Mouse (Mus musculus) T-helper 1 cell (primary cell): ENCODE measurements around the gene Tle2.

Experiments
- in situ Hi-C: fragments of 300-600 bp; cut with MboI, MseI; formaldehyde crosslinking; loops from one replicate; pipeline ENCODE4 v1.15.1; 2025; ENCODE audit warnings: high pct_unique_total_duplicates

Gene Tle2

DNA sequence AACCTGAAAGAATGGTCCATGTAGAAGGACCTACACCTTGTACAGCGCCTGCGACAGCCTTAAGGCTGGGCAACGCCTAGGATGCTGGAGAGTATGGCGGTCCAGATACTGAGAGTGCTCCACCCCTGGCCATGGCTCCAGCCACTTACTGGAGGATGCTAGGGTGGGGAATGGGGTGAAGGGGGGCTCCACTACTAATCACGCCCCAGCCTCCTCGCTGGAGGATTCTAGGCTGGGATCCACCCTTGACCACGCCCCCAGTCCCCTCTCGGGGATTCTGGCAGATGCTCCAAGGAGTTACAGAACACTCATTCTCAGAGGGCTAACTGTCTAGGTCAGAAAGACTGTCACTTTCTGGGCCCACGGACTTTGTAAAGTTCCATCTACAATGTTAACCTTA, 1.4 kb upstream of the Tle2 start:
- in situ Hi-C loops, result no loop called here

GRCm38 (mm10) chr10:81575208-81575631, 859 bp downstream of the Tle2 start:
- in situ Hi-C loops, result no loop called here

DNA sequence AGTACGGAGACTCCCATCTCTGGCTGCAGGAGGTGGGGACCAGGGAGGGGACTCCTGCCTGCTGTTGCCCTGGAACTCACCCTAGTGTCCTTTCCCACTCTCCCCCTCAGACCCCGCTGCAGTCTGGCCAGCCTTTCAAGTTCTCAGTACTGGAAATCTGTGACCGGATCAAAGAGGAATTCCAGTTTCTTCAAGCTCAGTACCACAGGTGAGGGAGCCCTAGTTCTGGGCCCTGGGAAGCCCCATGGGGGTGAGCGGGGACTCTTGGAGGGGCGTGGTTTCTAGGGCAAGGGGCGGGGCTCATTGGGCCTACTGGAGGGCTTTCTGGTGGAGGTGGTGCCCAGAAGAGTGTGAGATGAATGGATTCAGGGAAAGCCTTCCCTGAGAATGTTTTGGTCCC, 1.3 kb downstream of the Tle2 start:
- in situ Hi-C loops, result no loop called here

DNA sequence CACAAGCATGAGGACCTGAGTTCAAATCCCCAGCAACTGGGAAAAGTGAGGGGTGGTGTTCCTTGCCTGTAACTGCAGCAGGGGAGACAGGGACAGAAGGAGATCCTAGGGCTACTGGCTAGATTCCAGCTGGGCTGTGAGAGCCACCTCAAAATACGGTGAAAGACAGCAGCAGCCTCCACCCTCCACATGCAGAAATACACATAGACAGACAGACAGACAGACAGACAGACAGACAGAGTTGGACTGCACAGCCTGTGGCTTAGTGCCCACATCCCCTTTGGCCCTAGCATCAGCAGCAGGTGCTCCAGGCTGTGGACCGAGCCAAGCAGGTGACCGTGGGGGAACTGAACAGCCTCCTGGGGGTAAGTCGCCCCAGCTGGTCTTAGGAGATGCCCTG, 5.6 kb downstream of the Tle2 start:
- in situ Hi-C loops, result no loop called here

GRCm38 (mm10) chr10:81580441-81581070, 6.2 kb downstream of the Tle2 start:
- in situ Hi-C loops, result no loop called here

GRCm38 (mm10) chr10:81583347-81583746, 9.0 kb downstream of the Tle2 start:
- in situ Hi-C loops, result no loop called here

GRCm38 (mm10) chr10:81588739-81589138, 14.4 kb downstream of the Tle2 start:
- in situ Hi-C loops, result no loop called here

- in situ Hi-C loops, result no loop called here
These were observed 17.5 kb downstream of the Tle2 start for GRCm38 (mm10) chr10:81591846-81592245.

GRCm38 (mm10) chr10:81592631-81593030, 18.3 kb downstream of the Tle2 start:
- in situ Hi-C loops, result no loop called here

GRCm38 (mm10) chr10:81593223-81593622, 18.9 kb downstream of the Tle2 start:
- in situ Hi-C loops, result no loop called here

GRCm38 (mm10) chr10:81593935-81594334, 19.6 kb downstream of the Tle2 start:
- in situ Hi-C loops, result no loop called here

- in situ Hi-C loops, result no loop called here
These were observed 21.2 kb downstream of the Tle2 start for GRCm38 (mm10) chr10:81595599-81595998.

DNA sequence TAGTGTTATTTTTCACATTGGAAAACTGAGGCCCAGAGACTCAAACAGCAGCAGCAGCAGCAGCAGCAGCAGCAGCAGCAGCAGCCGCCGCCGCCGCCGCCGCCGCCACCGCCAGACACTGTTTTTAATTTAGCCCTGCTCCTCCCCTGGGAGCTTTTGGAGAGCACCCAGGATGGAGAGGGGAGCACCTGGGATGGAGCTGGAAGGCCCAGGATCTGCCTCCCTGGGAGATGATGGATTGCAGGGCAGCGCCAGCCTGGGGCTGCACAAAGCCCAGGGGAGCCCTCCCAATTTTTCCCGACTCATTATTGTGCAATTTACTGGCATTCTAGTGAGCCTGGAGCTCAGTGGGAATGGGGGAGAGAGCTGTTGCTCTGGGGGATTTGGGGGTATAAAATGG, 22.2 kb downstream of the Tle2 start:
- in situ Hi-C loops, result no loop called here

DNA sequence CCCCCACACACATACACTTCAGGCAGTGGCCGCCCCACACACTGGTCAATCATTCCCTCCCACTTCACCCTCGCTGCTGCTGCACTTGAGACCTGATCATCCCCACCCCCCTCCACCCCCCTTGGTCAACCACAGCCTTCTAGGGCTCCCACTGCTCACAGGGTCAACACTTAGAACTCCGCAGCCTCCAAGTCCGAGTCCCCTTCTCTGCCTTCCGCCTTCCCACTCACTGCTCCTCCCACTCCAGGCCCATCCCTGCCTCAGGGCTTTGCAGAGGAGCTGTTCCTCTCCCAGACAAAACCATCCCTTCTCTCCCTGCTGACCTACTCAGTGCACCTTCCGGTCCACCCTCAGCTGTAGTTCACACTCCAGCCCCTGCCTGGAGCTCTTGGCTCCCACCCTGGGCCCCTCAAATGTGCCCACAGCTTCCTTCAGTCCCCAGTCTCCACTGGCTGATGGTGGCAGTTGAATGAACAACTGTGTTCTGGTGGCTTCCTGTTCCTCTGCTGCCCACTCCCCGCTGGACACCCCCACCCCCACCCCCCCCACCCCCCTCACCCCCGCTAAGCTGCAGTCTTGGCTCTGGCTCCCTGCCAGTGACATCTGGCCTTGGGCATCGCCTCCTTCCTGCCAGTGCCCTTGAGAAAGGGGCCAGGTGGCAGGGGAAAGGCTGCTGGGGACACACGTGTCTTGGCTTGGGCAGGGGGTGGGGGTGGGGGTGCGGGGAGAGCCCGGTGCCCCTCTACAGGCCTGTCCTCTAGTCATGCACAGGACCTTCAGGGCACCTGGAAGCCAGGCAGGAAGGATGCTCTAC, 23.0 kb downstream of the Tle2 start:
- in situ Hi-C loops, result no loop called here

DNA sequence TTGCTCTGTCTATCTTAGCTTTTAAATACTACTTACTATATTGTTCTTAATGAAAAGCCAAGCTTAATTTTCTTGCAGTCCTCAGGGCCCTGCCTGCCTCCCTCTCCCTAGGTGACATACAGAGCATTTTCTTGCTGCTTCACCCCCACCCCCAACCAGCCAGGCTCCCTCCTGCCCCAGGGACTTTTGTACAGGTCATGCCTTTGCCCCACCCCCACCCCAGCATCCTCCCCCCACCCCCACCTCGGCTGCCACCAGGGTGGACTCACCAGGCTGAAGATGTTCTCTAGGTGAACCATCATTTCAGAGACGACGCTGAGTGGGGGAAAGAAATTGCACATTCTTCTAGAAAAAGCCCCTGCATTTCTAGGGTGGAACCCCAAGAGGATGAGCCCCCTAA, 24.0 kb downstream of the Tle2 start:
- in situ Hi-C loops, result no loop called here

- in situ Hi-C loops, result no loop called here
These were observed 24.5 kb downstream of the Tle2 start for GRCm38 (mm10) chr10:81598871-81599270.

GRCm38 (mm10) chr10:81599630-81600029, 25.3 kb downstream of the Tle2 start:
- in situ Hi-C loops, result loop anchor here (5.0 kb wide), 1 partner anchor 32 kb away; no protein-coding TSS in a partner anchor

DNA sequence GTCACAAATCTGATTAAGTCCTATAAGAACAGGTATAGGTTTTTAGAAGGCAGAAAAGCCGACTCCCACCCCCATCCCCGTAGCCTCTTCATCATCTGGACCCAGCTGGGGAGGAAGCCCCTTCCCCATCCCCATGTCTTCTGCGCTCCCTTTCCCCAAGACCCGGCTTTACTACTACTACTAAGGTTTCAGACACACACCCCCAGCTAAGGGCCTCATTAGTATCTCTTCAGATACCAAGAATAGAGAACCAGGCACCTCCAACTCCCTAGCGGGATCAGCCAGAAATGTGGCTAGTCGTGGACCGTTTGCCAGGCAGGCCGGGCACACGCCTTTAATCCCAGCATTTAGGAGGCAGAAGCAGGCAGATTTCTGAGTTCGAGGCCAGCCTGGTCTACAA, 25.7 kb downstream of the Tle2 start:
- in situ Hi-C loops, result loop anchor here (5.0 kb wide), 1 partner anchor 33 kb away; no protein-coding TSS in a partner anchor

GRCm38 (mm10) chr10:81600738-81601203, 26.4 kb downstream of the Tle2 start, which contains the start of gene Tle6:
TSS of gene Tle6 (minus strand) at chr10:81601073.
- in situ Hi-C loops, result loop anchor here (5.0 kb wide), 1 partner anchor 33 kb away; no protein-coding TSS in a partner anchor

- in situ Hi-C loops, result loop anchor here (5.0 kb wide), 1 partner anchor 34 kb away; no protein-coding TSS in a partner anchor
These were observed 27.1 kb downstream of the Tle2 start for GRCm38 (mm10) chr10:81601396-81601905.

- in situ Hi-C loops, result loop anchor here (5.0 kb wide), 1 partner anchor 35 kb away; no protein-coding TSS in a partner anchor
These were observed 28.4 kb downstream of the Tle2 start for GRCm38 (mm10) chr10:81602741-81603151.
